Mouse (Mus musculus) thymus, postnatal 10 days (tissue): ENCODE results near the gene Stk4.
"Not testable (repeated sequence)": the region's sequence is repeated elsewhere in the genome, so short reads cannot be mapped to it uniquely, and the experiment has no call there.

Source experiments
- DNase-seq, 2 experiments: peaks; one replicate each; pipeline ENCODE4 v3.0.0; 2021; ENCODE audit warnings: low spot score in 2 of 2

Stk4 gene

GRCm38 (mm10) chr2:164070142-164070764, at the start of gene Stk4:
TSS of gene Stk4 (plus strand) at chr2:164070322.
- DNase-seq: peak; percentile 57 to 61

- no peak for DNase-seq
These were observed 48.0 kb upstream of the Stk4 start for GRCm38 (mm10) chr2:164022104-164022503.

GRCm38 (mm10) chr2:164025150-164025549, 45.0 kb upstream of the Stk4 start, which contains the start of gene Pabpc1l:
TSS of gene Pabpc1l (plus strand) at chr2:164025450.
- DNase-seq: no peak

GRCm38 (mm10) chr2:164031147-164031546, 39.0 kb upstream of the Stk4 start:
- no peak for DNase-seq

GRCm38 (mm10) chr2:164032973-164033372, 37.1 kb upstream of the Stk4 start:
- DNase-seq: no peak

- peak; percentile 14 to 23 for DNase-seq
These were observed 33.6 kb upstream of the Stk4 start for GRCm38 (mm10) chr2:164036520-164037019.

- no peak for DNase-seq
These were observed 31.6 kb upstream of the Stk4 start for GRCm38 (mm10) chr2:164038407-164039028.

GRCm38 (mm10) chr2:164040949-164041348, 29.2 kb upstream of the Stk4 start:
- no peak for DNase-seq

GRCm38 (mm10) chr2:164041523-164041922, 28.6 kb upstream of the Stk4 start:
- DNase-seq: no peak

- peak; percentile 32 to 36 for DNase-seq
These were observed 22.9 kb upstream of the Stk4 start for GRCm38 (mm10) chr2:164047197-164047690.

GRCm38 (mm10) chr2:164053767-164054166, 16.4 kb upstream of the Stk4 start:
- DNase-seq: peak in 1 of 2 experiments; percentile 29

GRCm38 (mm10) chr2:164054671-164055070, 15.5 kb upstream of the Stk4 start:
- peak in 1 of 2 experiments; percentile 44 for DNase-seq

- no peak for DNase-seq
These were observed 10.4 kb upstream of the Stk4 start for GRCm38 (mm10) chr2:164059634-164060235.

GRCm38 (mm10) chr2:164070765-164071436, 779 bp downstream of the Stk4 start, which contains the start of gene Tomm34:
TSS of gene Tomm34 (minus strand) at chr2:164071169.
- DNase-seq: peak; percentile 73 to 79

- not testable (repeated sequence) for DNase-seq
These were observed 1.3 kb downstream of the Stk4 start for GRCm38 (mm10) chr2:164071437-164071820.

- no peak for DNase-seq
These were observed 2.0 kb downstream of the Stk4 start for GRCm38 (mm10) chr2:164072109-164072508.

GRCm38 (mm10) chr2:164073120-164073519, 3.0 kb downstream of the Stk4 start:
- no peak for DNase-seq

GRCm38 (mm10) chr2:164073918-164074578, 3.9 kb downstream of the Stk4 start:
- DNase-seq: peak; percentile 98 to 99

- DNase-seq: peak in 1 of 2 experiments; percentile 52
These were observed 5.0 kb downstream of the Stk4 start for GRCm38 (mm10) chr2:164075088-164075487.

GRCm38 (mm10) chr2:164076874-164077425, 6.8 kb downstream of the Stk4 start:
- no peak for DNase-seq

GRCm38 (mm10) chr2:164077875-164078274, 7.8 kb downstream of the Stk4 start:
- DNase-seq: no peak
